Mouse (Mus musculus): ENCODE data around the gene Gm32687.
A peak's percentile ranks its signal among the peaks of the same experiment; 100 is the strongest.
"Not testable (repeated sequence)": the region's sequence is repeated elsewhere in the genome, so short reads cannot be mapped to it uniquely, and the experiment has no call there.

The Gm32687 gene

DNA sequence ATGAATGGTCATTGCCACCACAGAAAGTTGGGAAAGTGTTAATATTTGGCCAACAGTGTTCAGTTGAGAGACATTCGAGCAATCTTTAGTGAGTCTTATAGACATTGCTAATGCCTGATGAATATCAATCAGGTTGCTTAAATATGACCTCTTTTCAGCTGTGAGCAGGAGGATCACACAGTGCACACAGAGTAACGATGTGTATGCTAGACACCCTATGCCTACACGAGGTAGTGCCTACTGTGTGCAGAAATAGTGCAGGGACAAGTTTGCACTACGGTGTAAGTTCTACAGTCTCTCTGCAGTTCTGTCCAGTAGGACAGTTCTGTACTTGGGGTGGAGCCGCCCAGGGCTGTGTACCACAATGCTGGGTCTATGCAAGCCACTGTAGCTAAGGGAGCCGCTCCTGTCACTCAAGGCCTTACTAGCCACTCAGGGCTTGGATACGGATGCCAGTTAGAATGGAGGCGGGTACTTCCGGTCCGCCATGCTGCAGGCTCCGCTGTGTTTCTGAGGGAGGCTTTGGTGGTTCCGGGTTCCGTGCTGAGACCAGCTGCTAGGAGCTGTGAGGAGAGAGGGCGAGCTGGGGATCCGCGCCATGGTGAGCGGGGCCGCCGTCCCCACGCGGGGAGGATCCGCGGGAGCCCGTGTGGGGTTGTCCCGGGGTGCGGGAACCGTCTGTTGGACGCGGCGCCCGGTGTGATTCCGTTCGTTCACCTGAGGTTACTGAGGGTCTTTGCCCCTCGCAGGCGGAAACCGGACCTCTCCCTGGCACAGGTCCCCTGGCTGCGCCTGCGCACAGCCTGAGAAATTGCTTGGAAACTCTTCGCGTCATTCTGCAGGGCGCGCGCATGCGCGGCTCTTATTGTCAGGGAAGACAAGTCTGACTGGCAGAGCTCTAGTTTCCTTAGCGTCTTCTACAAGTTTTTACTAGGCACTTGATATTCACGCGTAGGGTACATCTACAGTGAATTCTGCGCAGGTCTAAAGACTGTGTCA, at the start of gene Gm32687:
TSS of gene Gm32687 (plus strand) at position 526 of the 999 bp plus-strand sequence.
- peak; percentile 100 for ATAC-seq (ENCODE audit: insufficient number of reproducible peaks, low FRiP score, low TSS enrichment)

DNA sequence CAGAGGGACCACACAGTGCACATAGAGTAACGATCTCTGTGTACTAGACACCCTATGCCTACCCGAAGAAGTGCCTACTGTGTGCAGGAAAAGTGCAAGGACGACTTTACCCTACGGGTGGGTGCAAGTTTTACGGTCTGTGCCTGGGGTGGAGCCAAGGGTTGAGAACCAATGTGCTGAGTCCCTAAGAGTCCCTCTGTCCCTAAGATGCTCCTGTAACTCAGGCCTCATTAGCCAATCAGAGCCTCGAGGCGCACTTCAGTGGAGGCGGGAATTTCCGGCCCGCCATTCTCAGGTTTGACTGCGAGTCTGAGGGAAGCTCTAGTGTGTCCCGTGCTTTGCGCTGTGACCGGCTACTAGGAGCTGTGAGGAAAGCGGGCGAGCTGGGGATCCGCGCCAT, 17.5 kb upstream of the Gm32687 start:
- ATAC-seq (ENCODE audit: insufficient number of reproducible peaks, low FRiP score, low TSS enrichment), result not testable (repeated sequence)

DNA sequence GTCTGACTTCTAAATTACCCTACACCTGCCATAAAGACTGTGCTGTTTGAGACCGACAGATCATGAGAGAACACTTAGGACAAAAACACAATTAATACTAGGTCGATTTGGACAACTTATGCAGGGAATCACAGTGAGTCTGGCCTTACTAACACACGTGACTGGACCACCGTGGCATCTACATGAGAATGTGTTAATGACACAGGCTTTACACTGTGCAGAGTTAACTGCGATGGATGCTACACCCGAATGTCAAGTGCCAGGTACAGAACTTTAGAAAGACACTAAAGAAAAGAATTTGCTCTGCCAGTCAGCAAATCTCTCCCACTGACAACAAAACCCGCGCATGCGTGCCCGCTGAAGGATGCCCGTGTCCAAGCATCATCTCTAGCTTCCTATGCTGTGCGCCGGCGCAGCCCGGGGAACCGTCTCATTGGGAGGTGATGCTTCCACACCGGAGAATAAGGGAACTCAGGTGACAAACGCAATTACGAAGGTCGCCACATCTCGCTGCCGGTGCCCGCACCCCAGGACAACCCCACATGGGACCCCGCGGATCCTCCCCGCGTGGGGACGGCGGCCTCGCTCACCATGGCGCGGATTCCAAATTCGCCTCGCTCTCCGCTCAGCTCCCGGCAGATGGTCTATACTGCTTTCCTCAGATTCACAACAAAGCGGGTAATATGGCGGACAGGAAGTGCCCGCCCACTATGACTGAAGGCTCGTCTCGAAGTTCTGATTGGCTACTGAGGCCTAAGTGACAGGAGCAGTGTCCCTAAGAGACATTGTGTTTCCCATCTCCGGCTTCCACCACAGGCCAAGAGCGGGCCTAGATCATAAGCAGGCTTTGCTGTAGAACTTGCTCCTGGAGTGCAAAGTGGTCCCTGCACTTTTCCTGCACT, 66.4 kb downstream of the Gm32687 start, which contains the start of gene Zfp781:
TSS of gene Zfp781 (minus strand) at position 639 of the 902 bp plus-strand sequence.
- peak; percentile 100 for ATAC-seq (ENCODE audit: insufficient number of reproducible peaks, low FRiP score, low TSS enrichment)

All from cerebellum, adult (tissue).